Mouse (Mus musculus) urinary bladder, postnatal 4 days (tissue): ENCODE results near the gene Gm12845.
"Not testable (repeated sequence)": the region's sequence is repeated elsewhere in the genome, so short reads cannot be mapped to it uniquely, and the experiment has no call there.

ENCODE experiments used
- DNase-seq, 2 experiments: peaks; one replicate each; pipeline ENCODE4 v3.0.0; 2021 to 2022; ENCODE audit warnings: low spot score in 2 of 2

Gm12845 gene

DNA sequence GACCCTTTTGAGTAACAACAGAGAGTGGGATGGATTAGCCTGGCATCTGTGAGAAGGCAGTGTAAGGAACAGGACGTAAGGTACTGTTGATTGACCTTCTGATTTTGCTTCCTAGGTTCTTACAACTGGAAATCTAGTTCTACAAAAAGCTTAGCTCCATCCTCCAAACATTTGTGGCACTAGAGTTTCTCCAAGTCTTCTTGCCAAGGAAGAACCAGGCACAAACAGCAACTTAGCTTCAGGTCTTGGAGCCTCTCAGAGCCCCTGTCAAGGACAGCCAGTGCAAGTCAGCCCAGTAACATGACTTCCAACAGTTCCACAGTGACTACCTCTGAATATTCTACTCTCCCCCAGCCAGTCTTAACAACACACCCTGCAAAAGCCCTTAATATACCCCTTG is at the start of gene Gm12845:
Gene Gm12845, plus strand, starts transcription at position 301 of the 400 bp plus-strand sequence.
- DNase-seq = no peak

DNA sequence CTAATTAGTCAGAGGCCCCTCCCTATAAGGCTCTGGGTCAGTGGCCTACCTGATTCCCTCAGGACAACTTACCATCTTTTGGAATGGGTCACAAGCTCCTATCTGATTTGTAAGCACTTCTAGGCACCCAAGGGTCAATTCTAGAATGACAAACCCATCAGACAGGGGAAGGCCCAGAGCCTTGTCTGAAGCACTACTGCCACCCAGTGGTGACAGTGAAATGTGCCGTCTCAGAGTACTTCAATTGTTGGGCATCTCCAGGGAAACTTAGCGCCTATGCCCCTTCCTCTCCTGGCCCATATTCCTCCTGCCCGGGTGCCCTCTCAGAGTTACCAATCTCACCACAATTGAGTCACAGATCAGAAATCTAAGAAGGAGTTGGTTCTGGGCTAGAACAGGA is 47.3 kb upstream of the Gm12845 start:
- DNase-seq = peak; percentile 50 to 83

GRCm38 (mm10) chr4:117680963-117681362 is 43.2 kb upstream of the Gm12845 start:
- no peak for DNase-seq

DNA sequence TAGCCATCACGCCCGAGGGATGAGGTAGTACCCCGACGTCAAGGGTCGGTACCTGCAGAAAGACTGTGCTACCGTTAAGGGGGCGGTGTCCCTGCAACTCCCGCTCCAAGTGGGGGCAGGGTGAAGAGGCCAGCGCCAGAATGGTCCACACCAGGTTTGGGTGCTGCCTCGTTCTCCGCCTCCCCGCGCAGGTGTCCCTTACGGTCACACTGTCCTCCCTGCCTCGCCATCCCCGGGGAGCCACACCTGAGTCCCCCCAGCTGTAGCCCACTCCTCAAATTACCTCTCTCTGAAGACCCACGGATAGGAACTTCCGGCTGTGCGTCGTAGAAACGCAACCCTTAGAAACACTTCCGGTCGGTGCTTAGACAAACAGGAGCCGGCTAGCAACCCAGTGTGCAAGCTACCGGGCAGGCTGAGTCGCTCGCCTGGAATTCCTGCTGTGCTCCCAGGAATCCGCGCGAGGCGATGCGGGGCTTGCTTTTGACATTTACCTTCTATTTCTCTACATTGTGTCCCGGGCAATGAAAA is 42.2 kb upstream of the Gm12845 start, which contains the start of gene Dmap1:
Gene Dmap1, minus strand, starts transcription at position 343 of the 531 bp plus-strand sequence.
- peak; percentile 75 to 82 for DNase-seq

DNA sequence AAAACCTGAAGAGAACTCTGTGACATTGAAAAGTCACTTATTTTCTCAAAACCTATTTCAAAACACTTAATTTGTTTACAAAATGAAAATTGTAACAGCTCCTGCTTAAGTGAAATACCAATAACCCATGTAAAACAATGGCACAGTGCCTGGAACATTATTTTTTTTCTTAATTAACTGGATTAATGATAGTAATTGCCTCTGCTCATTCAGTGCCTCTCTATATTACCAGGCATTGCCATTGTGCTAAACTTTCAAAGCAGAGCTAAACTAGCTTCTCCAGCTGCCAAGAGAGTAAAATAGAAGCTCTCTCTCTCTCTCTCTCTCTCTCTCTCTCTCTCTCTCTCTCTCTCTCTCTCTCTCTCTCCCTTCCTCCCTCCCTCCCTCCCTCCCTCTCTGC is 41.7 kb upstream of the Gm12845 start:
- DNase-seq = no peak

DNA sequence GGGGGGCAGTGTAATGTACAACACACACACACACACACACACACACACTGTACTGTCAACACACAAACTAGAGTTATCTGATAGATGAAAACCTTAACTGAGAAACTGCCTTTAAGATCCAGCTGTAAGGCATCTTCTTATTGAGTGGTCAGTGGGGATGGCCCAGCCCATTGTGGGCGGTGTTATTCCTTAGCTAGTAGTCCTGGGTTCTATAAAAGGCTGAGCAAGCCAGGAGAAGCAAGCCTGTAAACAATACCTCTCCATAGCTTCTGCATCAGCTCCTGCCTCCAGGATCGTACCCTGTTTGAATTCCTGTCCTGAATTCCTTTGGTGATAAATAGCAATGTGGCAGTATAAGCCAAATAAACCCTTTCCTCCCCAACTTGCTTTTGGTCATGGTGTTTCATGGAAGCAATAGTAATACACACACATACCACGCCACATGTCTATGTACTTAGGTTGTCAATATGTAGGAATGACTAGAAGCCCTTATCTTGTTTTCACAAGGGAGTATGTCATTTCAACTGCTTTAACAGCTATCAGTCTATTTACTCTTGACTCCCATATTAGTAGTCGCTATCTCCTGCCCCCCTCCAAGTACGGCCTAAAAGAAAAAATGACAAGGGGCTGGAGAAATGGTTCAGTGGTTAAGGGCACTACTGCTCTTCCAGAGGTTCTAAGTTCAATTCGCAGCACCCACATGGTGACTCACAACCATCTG is 41.0 kb upstream of the Gm12845 start:
- DNase-seq = peak in 1 of 2 experiments; percentile 46

- DNase-seq = peak in 1 of 2 experiments; percentile 53
Observed at GRCm38 (mm10) chr4:117686354-117686753, 37.9 kb upstream of the Gm12845 start.

DNA sequence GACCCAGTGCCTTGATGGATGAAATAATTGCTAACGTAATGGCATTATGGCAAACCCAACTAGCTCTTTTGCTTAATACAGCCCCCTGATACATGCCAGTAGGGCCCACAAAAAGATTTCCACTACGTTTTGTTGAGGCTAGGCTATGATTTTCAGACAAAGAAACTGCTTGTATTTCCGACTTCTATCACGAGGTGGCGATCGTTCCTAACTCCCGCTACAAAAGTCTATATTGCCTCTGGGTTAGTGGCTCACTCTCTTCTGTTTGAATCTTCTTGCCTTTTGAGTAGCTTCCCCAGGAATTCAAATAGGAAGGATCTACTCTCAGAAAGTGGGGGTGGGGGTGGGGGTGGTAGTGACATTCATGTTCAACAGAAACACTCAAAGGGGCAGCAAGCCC is 18.9 kb upstream of the Gm12845 start:
- DNase-seq = no peak

DNA sequence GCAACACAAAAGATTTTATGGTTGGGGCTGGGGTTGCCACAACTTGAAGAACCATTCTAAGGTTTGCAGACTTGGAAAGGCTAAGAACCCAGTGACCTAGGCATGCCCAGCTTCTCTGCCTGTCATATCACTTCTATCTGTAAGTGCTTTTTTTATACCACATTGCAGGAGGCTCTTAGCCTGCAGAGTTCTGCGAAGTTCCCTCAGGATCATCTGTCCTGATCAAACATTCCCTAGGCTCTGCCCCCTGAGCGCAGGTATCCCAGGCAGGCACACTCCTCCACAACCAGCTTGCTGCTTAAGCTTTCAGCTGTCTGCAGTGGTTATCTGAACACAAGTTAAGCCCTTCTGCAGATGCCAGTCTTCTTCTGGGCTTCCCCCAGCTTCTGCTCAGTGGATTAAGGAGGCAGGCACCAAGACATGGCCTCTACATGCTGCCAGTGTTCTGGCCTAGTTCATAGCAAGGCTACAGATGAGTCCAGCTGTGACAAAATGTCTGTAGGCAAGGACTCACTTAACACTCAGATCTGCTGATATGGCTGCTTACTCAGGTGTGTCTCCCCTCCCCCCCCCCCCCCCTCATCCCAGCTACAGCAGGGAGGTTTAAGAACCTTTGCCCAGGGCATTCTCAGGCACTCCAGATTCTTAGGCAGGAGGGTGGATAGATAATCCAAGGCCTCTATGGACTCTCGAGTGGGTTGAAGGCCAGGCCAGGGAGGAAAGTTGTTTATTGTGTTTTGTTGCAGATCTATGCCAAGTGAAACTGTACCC is 15.2 kb upstream of the Gm12845 start:
- no peak for DNase-seq

GRCm38 (mm10) chr4:117712314-117712713 is 11.9 kb upstream of the Gm12845 start:
- DNase-seq = no peak

DNA sequence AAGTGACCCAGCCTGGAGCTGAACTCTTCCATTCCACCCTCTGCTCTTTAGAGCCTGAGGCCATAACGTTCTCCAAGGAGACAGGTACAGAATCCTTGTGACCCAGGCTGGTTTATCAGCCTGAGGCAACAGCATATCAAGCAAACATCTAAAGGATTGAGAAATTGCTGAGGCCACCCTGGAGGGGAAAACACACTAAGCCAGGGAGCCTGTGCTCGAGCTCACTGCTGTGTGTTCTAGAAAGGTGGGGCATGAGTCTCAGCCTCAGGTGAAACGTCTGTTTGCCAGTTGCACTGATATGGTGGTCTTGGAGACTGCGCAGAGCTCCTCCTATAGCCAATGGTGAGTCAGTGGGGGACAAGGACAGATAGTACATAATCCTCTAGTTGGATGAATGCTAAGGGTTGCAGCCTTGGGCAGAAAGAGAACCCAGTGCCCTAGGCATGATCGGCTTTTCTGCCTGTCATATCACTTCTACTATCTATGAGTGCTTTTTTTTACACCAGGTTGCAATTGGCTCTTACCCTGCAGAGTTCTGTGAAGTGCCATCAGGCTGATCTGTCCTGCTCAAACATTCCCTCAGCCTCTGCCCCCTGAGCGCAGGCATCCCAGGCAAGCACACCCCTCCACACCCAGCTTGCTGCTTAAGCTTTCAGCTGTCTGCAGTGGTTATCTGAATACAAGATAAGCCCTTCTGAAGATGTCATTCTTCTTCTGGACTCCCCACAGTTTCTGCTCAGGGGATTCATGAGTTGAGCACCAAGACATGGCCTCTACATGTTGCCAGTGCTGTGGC is 10.7 kb upstream of the Gm12845 start:
- DNase-seq = no peak

DNA sequence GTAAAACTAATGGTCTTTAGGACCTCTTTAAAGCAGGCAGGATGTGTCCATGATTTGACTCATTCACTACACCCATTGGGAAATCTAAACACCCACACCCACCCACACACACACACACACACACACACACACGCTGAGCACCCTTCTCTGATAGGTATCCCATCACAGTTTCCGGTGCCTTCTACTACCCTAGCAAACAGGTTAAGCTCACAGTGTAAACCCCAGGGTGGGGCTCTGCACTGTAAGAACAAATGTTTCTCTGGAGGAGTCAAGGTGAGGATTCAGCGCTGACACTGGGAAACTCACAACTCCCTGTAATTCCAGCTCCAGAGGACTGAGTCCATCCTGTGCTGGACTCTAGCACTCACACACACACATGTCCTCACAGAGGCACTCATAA is 7.7 kb downstream of the Gm12845 start:
- no peak for DNase-seq

- DNase-seq = no peak
Observed at GRCm38 (mm10) chr4:117737559-117737958, 13.3 kb downstream of the Gm12845 start.

GRCm38 (mm10) chr4:117752469-117752868 is 28.3 kb downstream of the Gm12845 start:
- not testable (repeated sequence) for DNase-seq

- no peak for DNase-seq
Observed at GRCm38 (mm10) chr4:117760151-117760550, 35.9 kb downstream of the Gm12845 start.

DNA sequence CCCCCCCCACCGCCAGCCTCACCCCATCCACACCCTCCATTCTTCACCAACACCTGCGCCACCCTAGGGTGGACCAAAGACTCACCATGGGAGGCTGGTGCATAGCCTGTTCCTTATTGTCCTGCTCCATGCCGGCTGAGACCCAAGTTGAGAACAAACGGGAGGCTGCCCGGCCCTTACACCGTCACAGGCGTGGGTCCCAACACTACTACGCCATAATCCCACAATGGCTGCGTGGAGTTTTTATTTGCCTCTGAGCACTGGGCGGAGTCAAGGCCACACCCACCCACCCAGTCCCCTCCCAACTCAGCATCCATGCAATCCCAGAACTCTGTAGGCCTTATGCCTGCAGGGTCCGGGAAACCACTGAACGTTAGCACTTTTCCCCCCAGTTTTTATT is 41.2 kb downstream of the Gm12845 start, which contains the start of gene Klf17:
Gene Klf17, minus strand, starts transcription at position 233 of the 400 bp plus-strand sequence.
- no peak for DNase-seq

DNA sequence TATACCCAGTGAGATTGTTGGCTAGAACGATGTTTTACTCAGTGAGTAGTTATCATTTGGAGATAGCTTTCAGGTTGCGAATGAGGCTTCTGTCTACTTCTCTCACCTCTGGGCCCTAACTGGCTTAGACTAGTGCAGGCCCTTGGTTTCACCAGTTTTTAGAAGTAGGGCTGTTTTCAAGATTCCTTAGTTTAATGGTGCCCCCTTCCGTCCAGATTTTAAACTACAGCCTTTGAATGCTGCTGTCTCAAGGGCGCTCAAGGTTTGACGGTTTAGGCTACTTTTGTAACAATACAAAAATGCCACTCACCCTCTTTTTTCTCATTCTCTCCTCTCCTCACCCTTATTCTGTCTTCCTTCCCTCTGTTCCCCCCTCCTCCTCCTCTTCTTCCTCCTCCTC is 46.7 kb downstream of the Gm12845 start:
- DNase-seq = peak in 1 of 2 experiments; percentile 64

- DNase-seq = no peak
Observed at GRCm38 (mm10) chr4:117772960-117773359, 48.7 kb downstream of the Gm12845 start.
